Mouse (Mus musculus): ENCODE measurements around the gene Abca7.

GRCm38 (mm10) chr10:80021320-80021641 is 25.0 kb downstream of the Abca7 start:
- no peak for TF ChIP-seq CTCF (IDR thresholded peaks at IDR 0.05; ENCODE audit: borderline replicate concordance, control insufficient read depth, extremely low read depth, insufficient read depth, low read length, poor library complexity)
- no peak for TF ChIP-seq POLR2A (IDR thresholded peaks at IDR 0.05; ENCODE audit: control insufficient read depth, extremely low read depth, insufficient read depth, low read length, poor library complexity)
